Mouse (Mus musculus): ENCODE measurements around the gene Arf1. TPM values are rescaled to one million over a fixed set of nuclear protein-coding genes. Genes with fewer than 3 reads are reported as not detected.
"Not testable (repeated sequence)": the region's sequence is repeated elsewhere in the genome, so short reads cannot be mapped to it uniquely, and the experiment has no call there.

Arf1 gene
- polyA plus RNA-seq, 1 experiment from 2014 or later: 718 TPM

- Histone ChIP-seq H3K4me3 (replicated peaks) (peak overlapping the region; percentile 97), H3K36me3 (0 out of 2 replicates have a peak, but pooled peaks cover 3% of the 10 kb centered on the region), H3K9me3 (replicated peaks) (no peaks in the 10 kb centered on the region), H3K27me3 (no peaks in the 10 kb centered on the region), H3K4me1 (peaks cover 58% of the 10 kb centered on the region), H3K4me2 (replicated peaks) (peak overlapping the region; percentile 60), H3K9ac (peak overlapping the region; percentile 100), H3K27ac (replicated peaks) (peak overlapping the region; percentile 18; the same call in 1 of the 2 replicates)
- 39% methylated on average over 3 of the region's 3 CpGs for WGBS
- ATAC-seq (ENCODE audit: insufficient number of reproducible peaks, low FRiP score, low TSS enrichment, low read depth): no peak
These were observed 1.8 kb downstream of the Arf1 start for GRCm38 (mm10) chr11:59226251-59226650.

- H3K4me3 ChIP-seq (replicated peaks): peak overlapping the region; percentile 97; the same call in 1 of the 2 replicates
- no peak overlapping the region for H3K9ac ChIP-seq
- WGBS: 83% methylated on average over 2 of the region's 2 CpGs
These were observed 2.9 kb downstream of the Arf1 start for GRCm38 (mm10) chr11:59225167-59225566.

GRCm38 (mm10) chr11:59224470-59224869 lies 3.6 kb downstream of the Arf1 start:
- ATAC-seq (ENCODE audit: insufficient number of reproducible peaks, low FRiP score, low TSS enrichment, low read depth): no peak
- peaks cover 63% of the 10 kb centered on the region for H3K4me1 ChIP-seq
- 41% methylated on average over 2 of the region's 2 CpGs for WGBS

More at GRCm38 (mm10) chr11:59225167-59225566, 2.9 kb downstream of the Arf1 start:
- Histone ChIP-seq H3K4me2 (replicated peaks) (peak overlapping the region; percentile 60), H3K9me3 (replicated peaks) (no peaks in the 10 kb centered on the region), H3K27me3 (no peaks in the 10 kb centered on the region), H3K36me3 (peaks cover 3% of the 10 kb centered on the region; the same call in 1 of the 2 replicates), H3K4me1 (peaks cover 60% of the 10 kb centered on the region), H3K27ac (replicated peaks) (no peak overlapping the region)
- ATAC-seq (ENCODE audit: insufficient number of reproducible peaks, low FRiP score, low TSS enrichment, low read depth): no peak

GRCm38 (mm10) chr11:59224025-59224424 lies 4.0 kb downstream of the Arf1 start:
- ATAC-seq (ENCODE audit: insufficient number of reproducible peaks, low FRiP score, low TSS enrichment, low read depth): no peak
- Histone ChIP-seq H3K4me1 (peaks cover 65% of the 10 kb centered on the region), H3K36me3 (peaks cover 7% of the 10 kb centered on the region; the same call in 1 of the 2 replicates), H3K27ac (replicated peaks) (no peak overlapping the region; the same call in 1 of the 2 replicates), H3K4me3 (replicated peaks) (no peak overlapping the region), H3K9me3 (replicated peaks) (no peaks in the 10 kb centered on the region), H3K4me2 (replicated peaks) (no peak overlapping the region), H3K9ac (no peak overlapping the region), H3K27me3 (no peaks in the 10 kb centered on the region)
- 93% methylated on average over 3 of the region's 3 CpGs for WGBS

More at GRCm38 (mm10) chr11:59224470-59224869, 3.6 kb downstream of the Arf1 start:
- H3K36me3 ChIP-seq: peaks cover 6% of the 10 kb centered on the region; the same call in 1 of the 2 replicates
- H3K4me2 ChIP-seq (replicated peaks): no peak overlapping the region
- no peaks in the 10 kb centered on the region for H3K9me3 ChIP-seq (replicated peaks)
- H3K9ac ChIP-seq: no peak overlapping the region
- H3K4me3 ChIP-seq (replicated peaks): no peak overlapping the region
- no peak overlapping the region for H3K27ac ChIP-seq (replicated peaks)
- no peaks in the 10 kb centered on the region for H3K27me3 ChIP-seq

- Histone ChIP-seq H3K4me2 (replicated peaks) (no peak overlapping the region), H3K27ac (replicated peaks) (no peak overlapping the region), H3K9ac (no peak overlapping the region), H3K4me1 (peaks cover 75% of the 10 kb centered on the region), H3K4me3 (replicated peaks) (no peak overlapping the region), H3K36me3 (peaks cover 14% of the 10 kb centered on the region; the same call in 1 of the 2 replicates), H3K27me3 (no peaks in the 10 kb centered on the region), H3K9me3 (replicated peaks) (no peaks in the 10 kb centered on the region)
- no peak for ATAC-seq (ENCODE audit: insufficient number of reproducible peaks, low FRiP score, low TSS enrichment, low read depth)
- 84% methylated on average over 4 of the region's 4 CpGs for WGBS
These were observed 5.8 kb downstream of the Arf1 start for GRCm38 (mm10) chr11:59222306-59222705.

GRCm38 (mm10) chr11:59221604-59222003 lies 6.5 kb downstream of the Arf1 start:
- ATAC-seq (ENCODE audit: insufficient number of reproducible peaks, low FRiP score, low TSS enrichment, low read depth): no peak
- peaks cover 14% of the 10 kb centered on the region; the same call in 1 of the 2 replicates for H3K36me3 ChIP-seq

GRCm38 (mm10) chr11:59219064-59219463 lies 9.0 kb downstream of the Arf1 start:
- H3K4me3 ChIP-seq (replicated peaks): no peak overlapping the region
- peaks cover 24% of the 10 kb centered on the region for H3K36me3 ChIP-seq
- H3K9ac ChIP-seq: no peak overlapping the region
- 0 out of 2 replicates have a peak overlapping the region, but pooled peaks have one; percentile 21 for H3K4me2 ChIP-seq (replicated peaks)
- ATAC-seq (ENCODE audit: insufficient number of reproducible peaks, low FRiP score, low TSS enrichment, low read depth): no peak
- H3K27ac ChIP-seq (replicated peaks): peak overlapping the region; percentile 75
- H3K27me3 ChIP-seq: no peaks in the 10 kb centered on the region
- H3K4me1 ChIP-seq: peaks cover 55% of the 10 kb centered on the region
- no peaks in the 10 kb centered on the region for H3K9me3 ChIP-seq (replicated peaks)

More at GRCm38 (mm10) chr11:59221604-59222003, 6.5 kb downstream of the Arf1 start:
- Histone ChIP-seq H3K27me3 (no peaks in the 10 kb centered on the region), H3K27ac (replicated peaks) (no peak overlapping the region), H3K4me1 (peaks cover 77% of the 10 kb centered on the region), H3K4me2 (replicated peaks) (no peak overlapping the region), H3K9me3 (replicated peaks) (no peaks in the 10 kb centered on the region), H3K4me3 (replicated peaks) (no peak overlapping the region), H3K9ac (no peak overlapping the region)

- H3K4me1 ChIP-seq: peaks cover 49% of the 10 kb centered on the region
- H3K9ac ChIP-seq: no peak overlapping the region
- H3K27me3 ChIP-seq: no peaks in the 10 kb centered on the region
- WGBS: 64% methylated on average over 4 of the region's 4 CpGs
- H3K4me3 ChIP-seq (replicated peaks): no peak overlapping the region
- ATAC-seq (ENCODE audit: insufficient number of reproducible peaks, low FRiP score, low TSS enrichment, low read depth): no peak
- H3K4me2 ChIP-seq (replicated peaks): peak overlapping the region; percentile 21; the same call in 1 of the 2 replicates
- peaks cover 25% of the 10 kb centered on the region for H3K36me3 ChIP-seq
- H3K27ac ChIP-seq (replicated peaks): peak overlapping the region; percentile 75
- H3K9me3 ChIP-seq (replicated peaks): no peaks in the 10 kb centered on the region
These were observed 9.6 kb downstream of the Arf1 start for GRCm38 (mm10) chr11:59218389-59218998.

GRCm38 (mm10) chr11:59216955-59217354 lies 11.1 kb downstream of the Arf1 start:
- Histone ChIP-seq H3K27me3 (no peaks in the 10 kb centered on the region), H3K4me3 (replicated peaks) (no peak overlapping the region), H3K4me2 (replicated peaks) (no peak overlapping the region), H3K9me3 (replicated peaks) (no peaks in the 10 kb centered on the region), H3K36me3 (peaks cover 37% of the 10 kb centered on the region), H3K4me1 (peaks cover 37% of the 10 kb centered on the region), H3K9ac (no peak overlapping the region), H3K27ac (replicated peaks) (no peak overlapping the region)
- ATAC-seq (ENCODE audit: insufficient number of reproducible peaks, low FRiP score, low TSS enrichment, low read depth): no peak
- WGBS: 82% methylated on average over 3 of the region's 3 CpGs

- Histone ChIP-seq H3K4me3 (replicated peaks) (no peak overlapping the region), H3K9ac (no peak overlapping the region), H3K9me3 (replicated peaks) (no peaks in the 10 kb centered on the region), H3K27ac (replicated peaks) (no peak overlapping the region), H3K36me3 (peaks cover 55% of the 10 kb centered on the region), H3K4me2 (replicated peaks) (no peak overlapping the region), H3K4me1 (peaks cover 27% of the 10 kb centered on the region), H3K27me3 (no peaks in the 10 kb centered on the region)
- 89% methylated on average over 12 of the region's 12 CpGs for WGBS
- no peak for ATAC-seq (ENCODE audit: insufficient number of reproducible peaks, low FRiP score, low TSS enrichment, low read depth)
These were observed 15.1 kb downstream of the Arf1 start for GRCm38 (mm10) chr11:59212892-59213494.

- Histone ChIP-seq H3K4me1 (peaks cover 24% of the 10 kb centered on the region), H3K36me3 (peaks cover 51% of the 10 kb centered on the region)
- not testable (repeated sequence) for H3K27me3 ChIP-seq; ATAC-seq (ENCODE audit: insufficient number of reproducible peaks, low FRiP score, low TSS enrichment, low read depth); H3K4me2 ChIP-seq (replicated peaks); H3K27ac ChIP-seq (replicated peaks); H3K9me3 ChIP-seq (replicated peaks); H3K9ac ChIP-seq; H3K4me3 ChIP-seq (replicated peaks)
- WGBS: 70% methylated on average over 12 of the region's 12 CpGs
These were observed 15.8 kb downstream of the Arf1 start for GRCm38 (mm10) chr11:59212320-59212719.

Measured in embryonic facial prominence, embryonic 15.5 days (tissue).